Mouse (Mus musculus) intestine, embryonic 14.5 days (tissue): ENCODE measurements around the gene Tmem136. TPM values are rescaled to one million over a fixed set of nuclear protein-coding genes. Genes with fewer than 3 reads are reported as not detected.
A peak's percentile ranks its signal among the peaks of the same experiment; 100 is the strongest.

Source experiments
- ATAC-seq: fragments of 200-750 bp; cut with Nextera tagmentation; replicated peaks from 2 replicates; pipeline ENCODE4 v1.8.0; 2017; ENCODE audit warnings: low read depth, moderate number of reproducible peaks, moderate TSS enrichment, moderate library complexity; ENCODE audit not compliant: low FRiP score, low TSS enrichment
- DNase-seq: peaks from one replicate; pipeline ENCODE4 v3.0.0-alpha.2; 2018; ENCODE audit warnings: low spot score
- H3K27ac ChIP-seq: fragments of 300-500 bp; sonication (generic); 2 replicates; pipeline ENCODE4 v1.5.1; 2014; ENCODE audit warnings: low read depth, mild to moderate bottlenecking, control low read depth
- H3K27me3 ChIP-seq: fragments of 300-500 bp; sonication (generic); replicated peaks from 2 replicates; pipeline ENCODE4 v1.6.1; 2014; ENCODE audit warnings: low read length, control low read depth; ENCODE audit not compliant: control insufficient read depth, insufficient read depth
- H3K36me3 ChIP-seq: fragments of 300-500 bp; sonication (generic); 2 replicates; pipeline ENCODE4 v1.6.1; 2014; ENCODE audit warnings: low read length, control low read depth; ENCODE audit not compliant: control insufficient read depth, insufficient read depth
- H3K4me1 ChIP-seq: fragments of 300-500 bp; sonication (generic); replicated peaks from 2 replicates; pipeline ENCODE4 v1.6.1; 2014; ENCODE audit warnings: low read length, control low read depth, mixed read lengths; ENCODE audit not compliant: control insufficient read depth, insufficient read depth
- H3K4me2 ChIP-seq: fragments of 300-500 bp; sonication (generic); 2 replicates; pipeline ENCODE4 v1.6.1; 2014; ENCODE audit warnings: low read length
- H3K4me3 ChIP-seq: fragments of 300-500 bp; sonication (generic); 2 replicates; pipeline ENCODE4 v1.5.1; 2014; ENCODE audit warnings: low read depth, low read length, control low read depth, mixed read lengths
- H3K9ac ChIP-seq: fragments of 300-500 bp; sonication (generic); 2 replicates; pipeline ENCODE4 v1.6.1; 2014; ENCODE audit warnings: mild to moderate bottlenecking, low read length
- H3K9me3 ChIP-seq: fragments of 300-500 bp; sonication (generic); 2 replicates; pipeline ENCODE4 v1.6.1; 2016; ENCODE audit warnings: low read length, control low read depth; ENCODE audit not compliant: control insufficient read depth
- WGBS: fragments of 180-500 bp; shearing (Covaris S2); extraction: QIAGEN DNeasy Blood & Tissue Kit; methylation state at CpG from one replicate; pipeline ENCODE4 v1.1.7; 2014; 5-methylcytosine and 5-hydroxymethylcytosine counted together
- polyA plus RNA-seq: library from polyadenylated mRNA; unstranded; fragments of >200 nt; fragmentation: Nextera tagmentation; extraction: Ambion mirVana; gene quantifications from 2 replicates; pipeline ENCODE4 v1.2.1, GENCODE M21; 2014

The Tmem136 gene
- polyA plus RNA-seq, 1 experiment from 2014 or later: 5.8 TPM

- ATAC-seq (no peak), DNase-seq (no peak)
- Histone ChIP-seq H3K4me3 (peak overlapping the region; percentile 74), H3K27me3 (no peaks in the 10 kb centered on the region), H3K4me2 (peak overlapping the region; percentile 65), H3K9ac (peak overlapping the region; percentile 72), H3K36me3 (peaks cover 9% of the 10 kb centered on the region; the same call in 1 of the 2 replicates), H3K4me1 (peaks cover 11% of the 10 kb centered on the region), H3K9me3 (no peaks in the 10 kb centered on the region), H3K27ac (peak overlapping the region; percentile 1; the same call in 1 of the 2 replicates)
- 29% methylated on average over 12 of the region's 12 CpGs for WGBS
Measured at GRCm38 (mm10) chr9:43115431-43116133, 788 bp downstream of the Tmem136 start.

- H3K27me3 ChIP-seq: no peaks in the 10 kb centered on the region
- H3K36me3 ChIP-seq: peaks cover 13% of the 10 kb centered on the region; the same call in 1 of the 2 replicates
- H3K4me3 ChIP-seq: no peak overlapping the region
- H3K9me3 ChIP-seq: no peaks in the 10 kb centered on the region
- peak overlapping the region; percentile 65; the same call in 1 of the 2 replicates for H3K4me2 ChIP-seq
- H3K27ac ChIP-seq: no peak overlapping the region
- H3K4me1 ChIP-seq: peaks cover 11% of the 10 kb centered on the region
- no peak for ATAC-seq
- DNase-seq: no peak
- WGBS: 72% methylated on average over 4 of the region's 4 CpGs
- H3K9ac ChIP-seq: no peak overlapping the region
Measured at GRCm38 (mm10) chr9:43114833-43115232, 1.5 kb downstream of the Tmem136 start.

- DNase-seq (no peak), ATAC-seq (no peak)
- no peak overlapping the region for H3K9ac ChIP-seq
- H3K4me3 ChIP-seq: no peak overlapping the region
- no peaks in the 10 kb centered on the region for H3K9me3 ChIP-seq
- no peak overlapping the region for H3K27ac ChIP-seq
- peaks cover 18% of the 10 kb centered on the region for H3K4me1 ChIP-seq
- peaks cover 13% of the 10 kb centered on the region; the same call in 1 of the 2 replicates for H3K36me3 ChIP-seq
- H3K27me3 ChIP-seq: no peaks in the 10 kb centered on the region
- WGBS: 89% methylated on average over 8 of the region's 8 CpGs
- H3K4me2 ChIP-seq: no peak overlapping the region
Measured at GRCm38 (mm10) chr9:43110286-43110980, 5.9 kb downstream of the Tmem136 start.

GRCm38 (mm10) chr9:43109125-43109524 is 7.2 kb downstream of the Tmem136 start:
- H3K4me3 ChIP-seq: no peak overlapping the region
- H3K27ac ChIP-seq: no peak overlapping the region
- no peak for DNase-seq
- no peak overlapping the region for H3K9ac ChIP-seq
- peaks cover 13% of the 10 kb centered on the region; the same call in 1 of the 2 replicates for H3K36me3 ChIP-seq
- no peaks in the 10 kb centered on the region for H3K9me3 ChIP-seq
- no peaks in the 10 kb centered on the region for H3K27me3 ChIP-seq
- peaks cover 17% of the 10 kb centered on the region for H3K4me1 ChIP-seq
- no peak overlapping the region for H3K4me2 ChIP-seq
- ATAC-seq: no peak
- 88% methylated on average over 7 of the region's 7 CpGs for WGBS

- H3K4me1 ChIP-seq: peaks cover 20% of the 10 kb centered on the region
- no peak for DNase-seq
- no peak overlapping the region for H3K4me3 ChIP-seq
- WGBS: 85% methylated on average over 3 of the region's 3 CpGs
- H3K9me3 ChIP-seq: no peaks in the 10 kb centered on the region
- no peak for ATAC-seq
- H3K9ac ChIP-seq: no peak overlapping the region
- peaks cover 13% of the 10 kb centered on the region; the same call in 1 of the 2 replicates for H3K36me3 ChIP-seq
- H3K27me3 ChIP-seq: no peaks in the 10 kb centered on the region
- no peak overlapping the region for H3K27ac ChIP-seq
- no peak overlapping the region for H3K4me2 ChIP-seq
Measured at GRCm38 (mm10) chr9:43108721-43109120, 7.6 kb downstream of the Tmem136 start.

GRCm38 (mm10) chr9:43108081-43108480 is 8.3 kb downstream of the Tmem136 start:
- Histone ChIP-seq H3K9ac (no peak overlapping the region), H3K27me3 (no peaks in the 10 kb centered on the region), H3K4me2 (no peak overlapping the region), H3K36me3 (peaks cover 13% of the 10 kb centered on the region; the same call in 1 of the 2 replicates), H3K4me3 (no peak overlapping the region), H3K9me3 (no peaks in the 10 kb centered on the region), H3K4me1 (peaks cover 26% of the 10 kb centered on the region), H3K27ac (no peak overlapping the region)
- ATAC-seq: no peak
- DNase-seq: no peak
- WGBS: 94% methylated on average over 1 of the region's 1 CpGs

GRCm38 (mm10) chr9:43107555-43107954 is 8.8 kb downstream of the Tmem136 start:
- Histone ChIP-seq H3K4me3 (no peak overlapping the region), H3K27ac (no peak overlapping the region), H3K9me3 (no peaks in the 10 kb centered on the region), H3K36me3 (peaks cover 13% of the 10 kb centered on the region; the same call in 1 of the 2 replicates), H3K4me1 (peaks cover 30% of the 10 kb centered on the region), H3K27me3 (no peaks in the 10 kb centered on the region), H3K9ac (no peak overlapping the region), H3K4me2 (peak overlapping the region; percentile 85; the same call in 1 of the 2 replicates)
- no peak for ATAC-seq
- DNase-seq: no peak
- WGBS: 49% methylated on average over 5 of the region's 5 CpGs

GRCm38 (mm10) chr9:43107187-43107517 is 9.2 kb downstream of the Tmem136 start, which contains the start of gene Arhgef12:
Arhgef12 (minus strand) TSS chr9:43107239.
- Histone ChIP-seq H3K27me3 (no peaks in the 10 kb centered on the region), H3K36me3 (peaks cover 13% of the 10 kb centered on the region; the same call in 1 of the 2 replicates), H3K9me3 (no peaks in the 10 kb centered on the region), H3K4me1 (peaks cover 33% of the 10 kb centered on the region), H3K9ac (peak within 1 kb of the TSS; percentile 93), H3K4me3 (peak within 1 kb of the TSS; percentile 88), H3K27ac (peak within 1 kb of the TSS; percentile 94), H3K4me2 (peak within 1 kb of the TSS; percentile 85)
- 28% methylated on average over 10 of the region's 10 CpGs for WGBS
- DNase-seq: peak; percentile 65
- ATAC-seq: no peak
